Mouse (Mus musculus) embryonic fibroblast, embryonic 13.5 days (primary cell): ENCODE results near the gene Gm14851. TPM values are rescaled to one million over a fixed set of nuclear protein-coding genes. Genes with fewer than 3 reads are reported as not detected.
"Not testable (repeated sequence)": the region's sequence is repeated elsewhere in the genome, so short reads cannot be mapped to it uniquely, and the experiment has no call there.

Experiments
- H3K27ac ChIP-seq: 2 replicates; pipeline ENCODE4 v1.5.1; 2012; ENCODE audit warnings: low read length, control low read depth, inconsistent platforms; ENCODE audit not compliant: insufficient read depth
- H3K4me1 ChIP-seq: 2 replicates; pipeline ENCODE4 v1.6.1; 2011; ENCODE audit warnings: low read length; ENCODE audit not compliant: control insufficient read depth, insufficient read depth
- H3K4me3 ChIP-seq: 2 replicates; pipeline ENCODE4 v1.5.1; 2011; ENCODE audit warnings: mild to moderate bottlenecking, control low read depth, low read length; ENCODE audit not compliant: insufficient read depth
- CTCF ChIP-seq: IDR thresholded peaks from 2 replicates; pipeline ENCODE4 v1.5.1; 2011; ENCODE audit warnings: mild to moderate bottlenecking, control low read depth, low read length, moderate library complexity, borderline replicate concordance; ENCODE audit not compliant: insufficient read depth
- POLR2A ChIP-seq: IDR thresholded peaks from 2 replicates; pipeline ENCODE4 v1.6.1; 2011; ENCODE audit warnings: low read depth, mild to moderate bottlenecking, control low read depth, low read length, moderate library complexity
- polyA plus RNA-seq: library from polyadenylated mRNA; stranded (reverse); fragments of >200 nt; gene quantifications from 2 replicates; pipeline ENCODE4 v1.2.4, GENCODE M21; 2011; ENCODE audit warnings: low read depth; ENCODE audit not compliant: missing spikeins, insufficient read length

The Gm14851 gene
- not detected in 2 replicates for polyA plus RNA-seq

DNA sequence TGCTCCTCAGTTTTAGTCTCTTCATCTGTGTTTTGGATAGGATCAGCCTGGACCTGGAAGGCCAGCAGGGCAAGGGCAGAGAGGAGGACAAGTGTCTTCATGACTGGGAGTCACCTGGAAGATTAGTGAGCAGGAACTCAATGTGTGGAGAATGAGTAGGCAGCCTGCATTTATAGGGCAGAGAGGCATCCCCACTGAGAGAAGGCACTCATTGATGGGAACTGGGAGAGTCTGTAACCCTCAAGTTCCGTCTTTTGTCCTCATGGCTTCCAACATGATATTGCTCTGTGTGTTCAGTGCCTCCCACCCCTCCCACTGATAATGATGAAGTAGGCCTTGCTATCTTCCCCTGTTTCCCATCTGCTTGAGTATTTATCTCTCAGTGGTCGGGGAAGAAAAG lies at the start of gene Gm14851:
TSS of gene Gm14851 (minus strand) at position 101 of the 400 bp plus-strand sequence.
- H3K4me1 ChIP-seq, H3K4me3 ChIP-seq, H3K27ac ChIP-seq: not testable (repeated sequence)

DNA sequence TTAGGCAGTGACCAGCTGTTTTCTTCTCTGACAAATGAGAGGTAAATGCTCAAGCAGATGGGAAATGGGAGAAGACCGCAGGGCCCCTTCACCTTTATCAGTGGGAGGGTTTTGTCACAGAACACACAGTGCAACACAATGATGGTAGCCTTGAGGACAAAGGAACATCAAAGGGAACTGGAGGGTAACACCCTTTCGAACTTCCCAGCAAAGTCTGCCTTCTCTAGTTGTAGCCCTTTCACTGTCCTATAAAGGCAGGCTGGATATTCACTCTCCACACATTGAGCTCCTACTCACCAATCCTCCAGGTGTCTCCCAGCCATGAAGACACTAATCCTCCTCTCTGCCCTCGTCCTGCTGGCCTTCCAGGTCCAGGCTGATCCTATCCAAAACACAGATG lies 38.5 kb upstream of the Gm14851 start, which contains the start of gene Defa30:
TSS of gene Defa30 (plus strand) at position 301 of the 400 bp plus-strand sequence.
- not testable (repeated sequence) for H3K4me1 ChIP-seq, H3K27ac ChIP-seq

DNA sequence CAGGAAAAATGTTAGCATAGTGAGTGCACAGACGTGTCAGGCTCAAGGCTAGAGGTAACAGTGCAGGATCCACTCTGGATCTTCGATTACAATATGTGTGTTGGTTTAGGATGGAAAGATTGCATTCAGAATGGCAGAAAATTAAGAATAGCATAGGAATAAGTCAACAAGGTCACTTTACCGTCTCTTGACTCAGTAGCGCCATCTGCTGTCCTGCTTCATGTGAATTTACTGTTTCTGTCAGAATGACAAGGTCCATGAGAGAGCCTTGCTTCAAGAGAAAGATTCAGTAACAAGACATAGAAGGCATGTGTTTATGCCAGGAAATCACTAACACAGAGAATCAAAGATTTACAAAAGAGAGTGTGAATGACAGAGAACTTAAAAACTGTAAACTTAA lies 2.7 kb downstream of the Gm14851 start:
- TF ChIP-seq POLR2A (no peak), CTCF (no peak)

More for the DNA sequence above, 38.5 kb upstream of the Gm14851 start, which contains the start of gene Defa30:
- H3K4me3 ChIP-seq = not testable (repeated sequence)

DNA sequence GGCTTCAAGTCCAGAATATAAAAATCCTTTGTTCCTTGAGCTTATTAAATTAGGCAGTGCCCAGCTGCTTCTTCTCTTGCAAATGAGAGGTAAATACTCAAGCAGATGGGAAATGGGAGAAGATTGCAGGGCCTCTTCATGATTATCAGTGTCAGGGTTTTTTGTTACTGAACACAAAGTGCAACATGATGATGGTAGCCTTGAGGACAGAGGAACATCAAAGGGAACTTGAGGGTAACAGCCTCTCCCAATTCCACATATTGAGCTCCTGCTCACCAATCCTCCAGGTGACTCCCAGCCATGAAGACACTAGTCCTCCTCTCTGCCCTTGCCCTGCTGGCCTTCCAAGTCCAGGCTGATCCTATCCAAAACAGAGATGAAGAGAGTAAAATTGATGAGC lies 11.7 kb downstream of the Gm14851 start, which contains the start of gene Defa25:
TSS of gene Defa25 (plus strand) at position 301 of the 400 bp plus-strand sequence.
- not testable (repeated sequence) for H3K4me1 ChIP-seq, H3K4me3 ChIP-seq, H3K27ac ChIP-seq

More for the DNA sequence above, 2.7 kb downstream of the Gm14851 start:
- no peak overlapping the region for H3K27ac ChIP-seq
- H3K4me3 ChIP-seq = no peak overlapping the region
- no peaks in the 10 kb centered on the region for H3K4me1 ChIP-seq

DNA sequence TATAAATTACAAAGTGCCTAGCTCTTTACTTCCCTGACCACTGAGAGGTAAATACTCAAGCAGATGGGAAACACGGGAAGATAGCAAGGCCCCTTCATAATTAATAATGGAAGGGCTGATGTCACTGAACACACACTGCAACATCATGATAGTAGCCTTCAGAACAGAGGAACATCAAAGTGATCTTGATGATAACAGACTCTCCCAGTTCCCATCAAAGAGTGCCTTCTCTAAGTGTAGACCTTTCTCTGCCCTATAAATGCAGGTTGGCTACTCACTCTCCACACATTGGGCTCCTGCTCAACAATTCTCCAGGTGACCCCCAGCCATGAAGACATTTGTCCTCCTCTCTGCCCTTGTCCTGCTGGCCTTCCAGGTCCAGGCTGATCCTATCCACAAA lies 31.1 kb downstream of the Gm14851 start, which contains the start of gene Defa35:
TSS of gene Defa35 (plus strand) at position 301 of the 400 bp plus-strand sequence.
- not testable (repeated sequence) for H3K27ac ChIP-seq, H3K4me3 ChIP-seq, H3K4me1 ChIP-seq

DNA sequence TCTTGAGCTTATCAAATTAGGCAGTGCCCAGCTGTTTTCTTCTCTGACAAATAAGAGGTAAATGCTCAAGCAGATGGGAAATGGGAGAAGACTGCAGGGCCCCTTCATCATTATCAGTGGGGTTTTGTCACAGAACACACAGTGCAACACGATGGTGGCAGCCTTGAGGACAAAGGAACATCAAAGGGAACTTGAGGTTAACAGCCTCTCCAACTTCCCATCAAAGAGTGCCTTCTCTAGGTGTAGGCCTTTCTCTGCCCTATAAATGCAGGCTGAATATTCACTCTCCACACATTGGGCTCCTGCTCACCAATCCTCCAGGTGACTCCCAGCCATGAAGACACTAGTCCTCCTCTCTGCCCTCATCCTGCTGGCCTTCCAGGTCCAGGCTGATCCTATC lies 41.1 kb downstream of the Gm14851 start, which contains the start of gene Defa23:
TSS of gene Defa23 (plus strand) at position 301 of the 400 bp plus-strand sequence.
- H3K4me3 ChIP-seq = not testable (repeated sequence)

More for the DNA sequence above, 41.1 kb downstream of the Gm14851 start, which contains the start of gene Defa23:
- H3K4me1 ChIP-seq, H3K27ac ChIP-seq: not testable (repeated sequence)

Other genes with a start within 250 kb of the Gm14851 start
- gene Defb33, start 203.4 kb downstream of the Gm14851 start, polyA plus RNA-seq = not detected in 2 replicates
- gene Gm15056, start 193.4 kb downstream of the Gm14851 start, polyA plus RNA-seq = not detected in 2 replicates
- gene Gm6040, start 174.0 kb downstream of the Gm14851 start, polyA plus RNA-seq = not detected in 2 replicates
- not detected in 2 replicates for gene AY761185, start 151.3 kb downstream of the Gm14851 start, polyA plus RNA-seq
- not detected in 2 replicates for gene Defa21, start 70.5 kb downstream of the Gm14851 start, polyA plus RNA-seq
- not detected in 2 replicates for gene Defa23, start 41.0 kb downstream of the Gm14851 start, polyA plus RNA-seq
- not detected in 2 replicates for gene Defa35, start 31.0 kb downstream of the Gm14851 start, polyA plus RNA-seq
- not detected in 2 replicates for gene Defa25, start 11.6 kb downstream of the Gm14851 start, polyA plus RNA-seq
- gene Defa30, start 38.6 kb upstream of the Gm14851 start, polyA plus RNA-seq = not detected in 2 replicates
- not detected in 2 replicates for gene Defa22, start 66.2 kb upstream of the Gm14851 start, polyA plus RNA-seq
- gene Defa31, start 95.6 kb upstream of the Gm14851 start, polyA plus RNA-seq = not detected in 2 replicates
- not detected in 2 replicates for gene Gm15293, start 105.5 kb upstream of the Gm14851 start, polyA plus RNA-seq
- not detected in 2 replicates for gene Gm15292, start 153.7 kb upstream of the Gm14851 start, polyA plus RNA-seq
- gene Defa27, start 219.5 kb upstream of the Gm14851 start, polyA plus RNA-seq = not detected in 2 replicates
- gene Defa29, start 231.0 kb upstream of the Gm14851 start, polyA plus RNA-seq = not detected in 2 replicates